Mouse (Mus musculus): ENCODE measurements at regions not wholly inside any gene's neighbourhood (a gene's known extent, or its start where the extent isn't known, plus 50 kb on each side); places are given as distances from the start of the nearest gene placed in this dataset.
A peak's percentile ranks its signal among the peaks of the same experiment; 100 is the strongest.

- peak; percentile 53 to 55 for DNase-seq
Observed at GRCm38 (mm10) chr10:25118674-25119670, 188.7 kb downstream of the Akap7 start.

GRCm38 (mm10) chr10:25114316-25114715 lies 187.0 kb upstream of the Arg1 start:
- no peak for DNase-seq

- DNase-seq = no peak
Observed at GRCm38 (mm10) chr10:25112449-25113171, 185.3 kb upstream of the Arg1 start.

- peak in 1 of 2 experiments; percentile 27 for DNase-seq
Observed at GRCm38 (mm10) chr10:25111636-25112422, 184.5 kb upstream of the Arg1 start.

- DNase-seq = no peak
Observed at GRCm38 (mm10) chr10:25111181-25111580, 183.9 kb upstream of the Arg1 start.

- DNase-seq = no peak
Observed at GRCm38 (mm10) chr10:25098070-25098469, 170.8 kb upstream of the Arg1 start.

- DNase-seq = no peak
Observed at GRCm38 (mm10) chr10:25089705-25090386, 162.6 kb upstream of the Arg1 start.

GRCm38 (mm10) chr10:25086745-25087144 lies 159.5 kb upstream of the Arg1 start:
- peak in 1 of 2 experiments; percentile 47 for DNase-seq

- DNase-seq = peak in 1 of 2 experiments; percentile 44
Observed at GRCm38 (mm10) chr10:25082930-25083329, 155.6 kb upstream of the Arg1 start.

- no peak for DNase-seq
Observed at GRCm38 (mm10) chr10:25072617-25073016, 145.3 kb upstream of the Arg1 start.

- no peak for DNase-seq
Observed at GRCm38 (mm10) chr10:25068301-25068700, 141.0 kb upstream of the Arg1 start.

GRCm38 (mm10) chr10:25064701-25065362 lies 137.5 kb upstream of the Arg1 start:
- DNase-seq = no peak

GRCm38 (mm10) chr10:25061402-25062055 lies 134.2 kb upstream of the Arg1 start:
- peak in 1 of 2 experiments; percentile 28 for DNase-seq

- no peak for DNase-seq
Observed at GRCm38 (mm10) chr10:25058694-25059093, 131.4 kb upstream of the Arg1 start.

GRCm38 (mm10) chr10:25051998-25052397 lies 124.7 kb upstream of the Arg1 start:
- DNase-seq = no peak

- DNase-seq = no peak
Observed at GRCm38 (mm10) chr10:25051368-25051874, 124.1 kb upstream of the Arg1 start.

GRCm38 (mm10) chr10:25041221-25041620 lies 113.9 kb upstream of the Arg1 start:
- DNase-seq = no peak

GRCm38 (mm10) chr10:25039926-25040325 lies 112.6 kb upstream of the Arg1 start:
- no peak for DNase-seq

- no peak for DNase-seq
Observed at GRCm38 (mm10) chr10:25036928-25037327, 109.6 kb upstream of the Arg1 start.

GRCm38 (mm10) chr10:25035363-25035762 lies 108.1 kb upstream of the Arg1 start:
- DNase-seq = no peak

- DNase-seq = no peak
Observed at GRCm38 (mm10) chr10:25032625-25033024, 105.3 kb upstream of the Arg1 start.
